Mouse (Mus musculus) mature B cell (primary cell): ENCODE measurements around the gene Gabrb1.
"Not testable (repeated sequence)": the region's sequence is repeated elsewhere in the genome, so short reads cannot be mapped to it uniquely, and the experiment has no call there.

Experiments
- in situ Hi-C: fragments of 300-500 bp; cut with MboI; formaldehyde crosslinking; loops from 2 replicates; pipeline ENCODE4 v1.14.3; 2019

Gene Gabrb1

GRCm38 (mm10) chr5:72036954-72037353 lies 379.0 kb downstream of the Gabrb1 start:
- in situ Hi-C loops, result no loop called here

- in situ Hi-C loops, result no loop called here
Observed at GRCm38 (mm10) chr5:72043226-72044151, 385.6 kb downstream of the Gabrb1 start.

GRCm38 (mm10) chr5:72046261-72046660 lies 388.3 kb downstream of the Gabrb1 start:
- in situ Hi-C loops, result no loop called here

GRCm38 (mm10) chr5:72064079-72064478 lies 406.2 kb downstream of the Gabrb1 start:
- in situ Hi-C loops, result no loop called here

GRCm38 (mm10) chr5:72068826-72069225 lies 410.9 kb downstream of the Gabrb1 start:
- in situ Hi-C loops, result no loop called here

GRCm38 (mm10) chr5:72069398-72069797 lies 411.5 kb downstream of the Gabrb1 start:
- in situ Hi-C loops, result not testable (repeated sequence)

GRCm38 (mm10) chr5:72076781-72077180 lies 418.9 kb downstream of the Gabrb1 start:
- in situ Hi-C loops, result no loop called here

GRCm38 (mm10) chr5:72086518-72086917 lies 428.6 kb downstream of the Gabrb1 start:
- in situ Hi-C loops, result no loop called here

- in situ Hi-C loops, result no loop called here
Observed at GRCm38 (mm10) chr5:72094582-72094981, 436.7 kb downstream of the Gabrb1 start.

GRCm38 (mm10) chr5:72095015-72095414 lies 437.1 kb downstream of the Gabrb1 start:
- in situ Hi-C loops, result no loop called here

- in situ Hi-C loops, result no loop called here
Observed at GRCm38 (mm10) chr5:72104274-72104921, 446.5 kb downstream of the Gabrb1 start.

- in situ Hi-C loops, result no loop called here
Observed at GRCm38 (mm10) chr5:72122414-72123037, 464.6 kb downstream of the Gabrb1 start.

- in situ Hi-C loops, result no loop called here
Observed at GRCm38 (mm10) chr5:72126681-72127080, 468.8 kb downstream of the Gabrb1 start.

- in situ Hi-C loops, result no loop called here
Observed at GRCm38 (mm10) chr5:72133906-72134305, 476.0 kb downstream of the Gabrb1 start.

GRCm38 (mm10) chr5:72138256-72138655 lies 480.3 kb downstream of the Gabrb1 start:
- in situ Hi-C loops, result no loop called here

GRCm38 (mm10) chr5:72139619-72140018 lies 481.7 kb downstream of the Gabrb1 start:
- in situ Hi-C loops, result no loop called here

- in situ Hi-C loops, result no loop called here
Observed at GRCm38 (mm10) chr5:72148679-72149078, 490.8 kb downstream of the Gabrb1 start.

GRCm38 (mm10) chr5:72150870-72151269 lies 493.0 kb downstream of the Gabrb1 start:
- in situ Hi-C loops, result no loop called here

GRCm38 (mm10) chr5:72155686-72156085 lies 497.8 kb downstream of the Gabrb1 start:
- in situ Hi-C loops, result not testable (repeated sequence)

- in situ Hi-C loops, result no loop called here
Observed at GRCm38 (mm10) chr5:72156598-72156997, 498.7 kb downstream of the Gabrb1 start.

GRCm38 (mm10) chr5:72158667-72159066 lies 500.8 kb downstream of the Gabrb1 start:
- in situ Hi-C loops, result no loop called here

GRCm38 (mm10) chr5:72159537-72159936 lies 501.6 kb downstream of the Gabrb1 start:
- in situ Hi-C loops, result no loop called here
